Mouse (Mus musculus): ENCODE measurements at regions not wholly inside any gene's neighbourhood (a gene's known extent, or its start where the extent isn't known, plus 50 kb on each side); places are given as distances from the start of the nearest gene placed in this dataset.

- TF ChIP-seq CTCF (conservative IDR thresholded peaks at IDR 0.05; ENCODE audit: insufficient read depth, insufficient read length, low read depth, low read length) (no peak), POLR2A (IDR thresholded peaks at IDR 0.05; ENCODE audit: low read depth, low read length) (no peak)
These were observed 75.8 kb upstream of the Hsd17b12 start for GRCm38 (mm10) chr2:94233597-94233996.
